Mouse (Mus musculus) embryonic fibroblast, embryonic 13.5 days (primary cell): ENCODE measurements around the gene Ttc3.

Experiments used
- CTCF ChIP-seq: IDR thresholded peaks from 2 replicates; pipeline ENCODE4 v1.5.1; 2011; ENCODE audit warnings: mild to moderate bottlenecking, control low read depth, low read length, moderate library complexity, borderline replicate concordance; ENCODE audit not compliant: insufficient read depth
- POLR2A ChIP-seq: IDR thresholded peaks from 2 replicates; pipeline ENCODE4 v1.6.1; 2011; ENCODE audit warnings: low read depth, mild to moderate bottlenecking, control low read depth, low read length, moderate library complexity

- TF ChIP-seq POLR2A: no peak
- no peak for TF ChIP-seq CTCF
Measured at GRCm38 (mm10) chr16:94484752-94485535, 114.5 kb downstream of the Ttc3 start.
